Mouse (Mus musculus) CH12.LX (cell line): ENCODE results near the gene Dnlz. TPM values are rescaled to one million over a fixed set of nuclear protein-coding genes. Genes with fewer than 3 reads are reported as not detected.

Experiments
- DNase-seq: peaks from one replicate; pipeline ENCODE4 v3.0.0-alpha.2; 2013; ENCODE audit errors: extremely low read depth
- H3K27ac ChIP-seq: 2 replicates; pipeline ENCODE4 v1.5.1; 2012; ENCODE audit warnings: low read depth, mild to moderate bottlenecking, control low read depth, moderate library complexity; ENCODE audit not compliant: insufficient read depth
- H3K27me3 ChIP-seq: replicated peaks from 2 replicates; pipeline ENCODE3; 2012; ENCODE audit warnings: inconsistent platforms
- H3K36me3 ChIP-seq, 2 experiments: replicated peaks in 1 of 2; 2 replicates each; pipeline versions ENCODE3 to v1.6.1; 2012; ENCODE audit warnings: inconsistent platforms in 1 of 2, low read length in 1 of 2, mild to moderate bottlenecking in 1 of 2, mixed read lengths in 1 of 2, moderate library complexity in 1 of 2; ENCODE audit not compliant: control insufficient read depth in 1 of 2, insufficient read depth in 1 of 2
- H3K4me1 ChIP-seq, 2 experiments: 2 replicates each; pipeline ENCODE4 v1.6.1; 2012; ENCODE audit warnings: inconsistent platforms in 1 of 2, moderate library complexity in 1 of 2; ENCODE audit not compliant: insufficient read depth in 2 of 2, control insufficient read depth in 1 of 2
- H3K4me2 ChIP-seq: 2 replicates; pipeline ENCODE4 v1.6.1; 2012; ENCODE audit warnings: low read depth, mild to moderate bottlenecking, control low read depth; ENCODE audit not compliant: poor library complexity, insufficient read depth, severe bottlenecking
- H3K4me3 ChIP-seq, 3 experiments: fragments of 150-350 bp in 1 of 3; sonication (generic) in 1 of 3; replicated peaks in 1 of 3; 2 replicates each; pipeline versions ENCODE3 to v1.5.1; 2011 to 2012; ENCODE audit warnings: low read depth in 2 of 3, low read length in 2 of 3, mild to moderate bottlenecking in 2 of 3, moderate library complexity in 2 of 3, control low read depth in 1 of 3, improper control_type of control experiment in 1 of 3, inconsistent platforms in 1 of 3, mixed read lengths in 1 of 3; ENCODE audit not compliant: poor library complexity in 1 of 3
- H3K79me2 ChIP-seq: replicated peaks from 2 replicates; pipeline ENCODE4 v1.6.1; 2012; ENCODE audit warnings: mild to moderate bottlenecking, moderate library complexity; ENCODE audit not compliant: control insufficient read depth, poor library complexity, insufficient read depth, severe bottlenecking; ENCODE audit errors: extremely low read depth
- H3K9ac ChIP-seq: 2 replicates; pipeline ENCODE4 v1.6.1; 2012; ENCODE audit warnings: low read depth, mild to moderate bottlenecking, control low read depth, moderate library complexity; ENCODE audit not compliant: insufficient read depth
- H3K9me3 ChIP-seq: replicated peaks from 2 replicates; pipeline ENCODE3; 2012; ENCODE audit warnings: low read length, inconsistent platforms, mixed read lengths
- BHLHE40 ChIP-seq: IDR thresholded peaks from 2 replicates; pipeline ENCODE4 v1.6.1; 2011; ENCODE audit warnings: mild to moderate bottlenecking, low read depth, low read length, improper control_type of control experiment
- CHD1 ChIP-seq: IDR thresholded peaks from 2 replicates; pipeline ENCODE4 v1.6.1; 2012; ENCODE audit warnings: low read depth, low read length, improper control_type of control experiment, inconsistent platforms
- HCFC1 ChIP-seq: IDR thresholded peaks from 2 replicates; pipeline ENCODE4 v1.6.1; 2012; ENCODE audit warnings: low read depth, mild to moderate bottlenecking, inconsistent platforms, low read length, improper control_type of control experiment
- IRF4 ChIP-seq: IDR thresholded peaks from 2 replicates; pipeline ENCODE4 v1.6.1; 2014; ENCODE audit warnings: low read depth, mild to moderate bottlenecking, inconsistent platforms, low read length, improper control_type of control experiment
- MAFK ChIP-seq: IDR thresholded peaks from 2 replicates; pipeline ENCODE4 v1.6.1; 2011; ENCODE audit warnings: low read length, improper control_type of control experiment; ENCODE audit not compliant: insufficient replicate concordance
- MAZ ChIP-seq: IDR thresholded peaks from 2 replicates; pipeline ENCODE4 v1.6.1; 2012; ENCODE audit warnings: low read depth, mild to moderate bottlenecking, inconsistent platforms, low read length, improper control_type of control experiment, moderate library complexity
- MYC ChIP-seq: IDR thresholded peaks from 2 replicates; pipeline ENCODE4 v1.6.1; 2011; ENCODE audit warnings: low read depth, mild to moderate bottlenecking, improper control_type of control experiment, low read length
- NELFE ChIP-seq: IDR thresholded peaks from 2 replicates; pipeline ENCODE4 v1.6.1; 2011; ENCODE audit warnings: low read depth, low read length, improper control_type of control experiment
- NRF1 ChIP-seq: IDR thresholded peaks from 2 replicates; pipeline ENCODE4 v1.6.1; 2014; ENCODE audit warnings: low read depth, mild to moderate bottlenecking, inconsistent platforms, low read length, improper control_type of control experiment, moderate library complexity
- POLR2A ChIP-seq: IDR thresholded peaks from 2 replicates; pipeline ENCODE4 v1.6.1; 2011; ENCODE audit warnings: low read depth, mild to moderate bottlenecking, improper control_type of control experiment, low read length
- RAD21 ChIP-seq: IDR thresholded peaks from 2 replicates; pipeline ENCODE4 v1.6.1; 2011; ENCODE audit warnings: low read depth, mild to moderate bottlenecking, low read length, improper control_type of control experiment, moderate library complexity
- RCOR1 ChIP-seq: conservative IDR thresholded peaks from 2 replicates; pipeline ENCODE4 v1.6.1; 2012; ENCODE audit warnings: low read depth, mild to moderate bottlenecking, inconsistent platforms, low read length, improper control_type of control experiment
- TCF12 ChIP-seq: IDR thresholded peaks from 2 replicates; pipeline ENCODE4 v1.6.1; 2014; ENCODE audit warnings: low read depth, mild to moderate bottlenecking, inconsistent platforms, low read length, improper control_type of control experiment
- ZKSCAN1 ChIP-seq: IDR thresholded peaks from 2 replicates; pipeline ENCODE4 v1.6.1; 2012; ENCODE audit warnings: low read depth, inconsistent platforms, low read length, improper control_type of control experiment, borderline replicate concordance
- ZMIZ1 ChIP-seq: IDR thresholded peaks from 2 replicates; pipeline ENCODE4 v1.6.1; 2012; ENCODE audit warnings: low read depth, mild to moderate bottlenecking, inconsistent platforms, low read length, improper control_type of control experiment
- ZNF384 ChIP-seq: IDR thresholded peaks from 2 replicates; pipeline ENCODE4 v1.6.1; 2012; ENCODE audit warnings: low read depth, low read length, improper control_type of control experiment, inconsistent platforms
- dilution Hi-C: fragments of 300-500 bp; cut with MboI; formaldehyde crosslinking; loops from 2 replicates; pipeline ENCODE4 v1.14.3; 2020; ENCODE audit warnings: low sequenced_read_pairs; ENCODE audit not compliant: extremely low pct_unique_long_range_greater_than_20kb, extremely low pct_ligation_motif_present
- in situ Hi-C: fragments of 300-500 bp; cut with MboI; formaldehyde crosslinking; loops from 3 replicates; pipeline ENCODE4 v1.14.3; 2019; ENCODE audit warnings: low sequenced_read_pairs, low pct_ligation_motif_present, low pct_unique_long_range_greater_than_20kb, mixed read lengths
- polyA plus RNA-seq: library from polyadenylated mRNA; unstranded; fragments of >175 nt; gene quantifications from 2 replicates; pipeline ENCODE4 v1.2.1, GENCODE M21; 2012; ENCODE audit warnings: low read depth; ENCODE audit not compliant: insufficient read length
- total RNA-seq, 2 experiments: library from RNA; depleted of rRNA; stranded (reverse); fragments of 300-350 nt in 1 of 2; fragments of >200 nt in 1 of 2; gene quantifications; 2 replicates each; pipeline ENCODE4 v1.2.3; 2012 to 2014

Dnlz gene
- total and polyA plus RNA-seq, 3 experiments, result 15.1 to 17.8 (median 17.1) TPM

- TF ChIP-seq MAFK (no peak), NELFE (no peak), RAD21 (no peak), ZMIZ1 (no peak), NRF1 (no peak), CHD1 (no peak), RCOR1 (no peak), POLR2A (no peak), IRF4 (no peak), BHLHE40 (no peak), HCFC1 (no peak), MAZ (no peak), TCF12 (no peak), ZNF384 (no peak), MYC (no peak), ZKSCAN1 (no peak)
- H3K79me2 ChIP-seq, result no peaks in the 10 kb centered on the region
- H3K4me1 ChIP-seq, result peaks cover 11 to 15% of the 10 kb centered on the region in 2 experiments
- no peak overlapping the region for H3K27ac ChIP-seq
- H3K4me3 ChIP-seq, result no peak overlapping the region
- H3K27me3 ChIP-seq, result peaks cover 73% of the 10 kb centered on the region
- in situ Hi-C loops, result no loop called here
- dilution Hi-C loops, result no loop called here
- no peak for DNase-seq
- no peak overlapping the region for H3K9ac ChIP-seq
- H3K36me3 ChIP-seq, result peaks cover 0 to 2% of the 10 kb centered on the region in 2 experiments
- no peaks in the 10 kb centered on the region for H3K9me3 ChIP-seq
- no peak overlapping the region for H3K4me2 ChIP-seq
These were observed 32.8 kb downstream of the Dnlz start for GRCm38 (mm10) chr2:26319109-26319508.

- H3K9ac ChIP-seq, result no peak overlapping the region
- H3K27me3 ChIP-seq, result peaks cover 74% of the 10 kb centered on the region
- H3K36me3 ChIP-seq, result no peaks in the 10 kb centered on the region
- in situ Hi-C loops (no loop called here), dilution Hi-C loops (no loop called here)
- DNase-seq, result no peak
- no peak for TF ChIP-seq ZMIZ1
- no peaks in the 10 kb centered on the region for H3K9me3 ChIP-seq
- H3K4me1 ChIP-seq, result peaks cover 11 to 15% of the 10 kb centered on the region in 2 experiments
- H3K4me3 ChIP-seq, result no peak overlapping the region
- no peak overlapping the region for H3K4me2 ChIP-seq
- H3K79me2 ChIP-seq, result no peaks in the 10 kb centered on the region
- H3K27ac ChIP-seq, result no peak overlapping the region
These were observed 33.8 kb downstream of the Dnlz start for GRCm38 (mm10) chr2:26317991-26318672.
